Mouse (Mus musculus) B cell, adult 62 days (primary cell): ENCODE data around the gene Rnf187. TPM values are rescaled to one million over a fixed set of nuclear protein-coding genes. Genes with fewer than 3 reads are reported as not detected.

ENCODE experiments used
- total RNA-seq: library from RNA; stranded (reverse); gene quantifications from 4 replicates; pipeline ENCODE4 v1.2.4, GENCODE M21; 2023

Rnf187 gene
- 113 to 129 TPM (median 118 TPM) in 4 replicates for total RNA-seq

GRCm38 (mm10) chr11:58938322-58939087 is at the start of gene Rnf187:
TSS of gene Rnf187 (minus strand) at chr11:58938916.

GRCm38 (mm10) chr11:58978027-58978705 is 39.5 kb upstream of the Rnf187 start, which contains the start of gene Trim11:
TSS of gene Trim11 (plus strand) at chr11:58978093.

GRCm38 (mm10) chr11:58954420-58955142 is 15.9 kb upstream of the Rnf187 start, which contains the start of the genes Hist3h2a and Trim17:
TSS of gene Hist3h2a (plus strand) at chr11:58954685.
TSS of gene Trim17 (plus strand) at chr11:58954685.

GRCm38 (mm10) chr11:58948542-58949479 is 10.1 kb upstream of the Rnf187 start, which contains the start of gene Hist3h2ba:
TSS of gene Hist3h2ba (plus strand) at chr11:58948920.

GRCm38 (mm10) chr11:58917745-58918366 is 20.9 kb downstream of the Rnf187 start, which contains the start of gene Btnl10:
TSS of gene Btnl10 (plus strand) at chr11:58917908.

GRCm38 (mm10) chr11:58903511-58904409 is 35.0 kb downstream of the Rnf187 start, which contains the start of gene Zfp39:
TSS of gene Zfp39 (minus strand) at chr11:58904225.

Other genes with a start within 250 kb of the Rnf187 start
- gene Olfr319, start 239.8 kb downstream of the Rnf187 start, total RNA-seq, result not detected in 4 replicates
- 0.41 to 1.1 TPM (median 0.60 TPM) in 4 replicates for gene Olfr318, start 214.9 kb downstream of the Rnf187 start, total RNA-seq
- gene Olfr317, start 199.7 kb downstream of the Rnf187 start, total RNA-seq, result not detected in 4 replicates
- not detected in 4 replicates for gene Olfr316, start 186.2 kb downstream of the Rnf187 start, total RNA-seq
- gene Olfr315, start 165.7 kb downstream of the Rnf187 start, total RNA-seq, result not detected in 4 replicates
- gene Olfr314, start 156.0 kb downstream of the Rnf187 start, total RNA-seq, result 0.20 TPM in 1 of 4 replicates, not detected in the others
- not detected in 4 replicates for gene Fam183b, start 137.0 kb downstream of the Rnf187 start, total RNA-seq
- gene Olfr313, start 123.9 kb downstream of the Rnf187 start, total RNA-seq, result not detected in 4 replicates
- not detected in 4 replicates for gene Olfr312, start 109.7 kb downstream of the Rnf187 start, total RNA-seq
- gene Olfr311, start 99.7 kb downstream of the Rnf187 start, total RNA-seq, result not detected in 4 replicates
- 4.1 to 8.8 TPM (median 5.6 TPM) in 4 replicates for gene Gm12258, start 91.8 kb downstream of the Rnf187 start, total RNA-seq
- 10.3 to 12.2 TPM (median 11.0 TPM) in 4 replicates for gene 2810021J22Rik, start 71.7 kb downstream of the Rnf187 start, total RNA-seq
- 9.9 to 13.0 TPM (median 11.6 TPM) in 4 replicates for gene Zfp39, start 34.7 kb downstream of the Rnf187 start, total RNA-seq
- not detected in 4 replicates for gene Btnl10, start 21.0 kb downstream of the Rnf187 start, total RNA-seq
- gene Hist3h2ba, start 10.0 kb upstream of the Rnf187 start, total RNA-seq, result 20.4 to 26.0 TPM (median 20.9 TPM) in 4 replicates
- 61.7 to 72.8 TPM (median 69.5 TPM) in 4 replicates for gene Hist3h2a, start 15.8 kb upstream of the Rnf187 start, total RNA-seq
- 0.16 to 0.39 TPM (median 0.28 TPM) in 4 replicates for gene Trim17, start 15.8 kb upstream of the Rnf187 start, total RNA-seq
- gene Trim11, start 39.2 kb upstream of the Rnf187 start, total RNA-seq, result 110 to 128 TPM (median 119 TPM) in 4 replicates
- gene Obscn, start 197.5 kb upstream of the Rnf187 start, total RNA-seq, result 0.33 to 0.63 TPM (median 0.48 TPM) in 4 replicates
- gene Iba57, start 224.8 kb upstream of the Rnf187 start, total RNA-seq, result 35.8 to 46.0 TPM (median 42.1 TPM) in 4 replicates
- gene Gjc2, start 244.3 kb upstream of the Rnf187 start, total RNA-seq, result 0.25 to 0.43 TPM in 2 of 4 replicates, not detected in the others